Mouse (Mus musculus): Measurements from ENCODE around the gene 5730455P16Rik. TPM values are rescaled to one million over a fixed set of nuclear protein-coding genes. Genes with fewer than 3 reads are reported as not detected.

The 5730455P16Rik gene
- polyA plus RNA-seq (2015; fragmentation: Nextera tagmentation; extraction: Ambion mirVana), result 22.9 and 24.2 TPM in 2 replicates

DNA sequence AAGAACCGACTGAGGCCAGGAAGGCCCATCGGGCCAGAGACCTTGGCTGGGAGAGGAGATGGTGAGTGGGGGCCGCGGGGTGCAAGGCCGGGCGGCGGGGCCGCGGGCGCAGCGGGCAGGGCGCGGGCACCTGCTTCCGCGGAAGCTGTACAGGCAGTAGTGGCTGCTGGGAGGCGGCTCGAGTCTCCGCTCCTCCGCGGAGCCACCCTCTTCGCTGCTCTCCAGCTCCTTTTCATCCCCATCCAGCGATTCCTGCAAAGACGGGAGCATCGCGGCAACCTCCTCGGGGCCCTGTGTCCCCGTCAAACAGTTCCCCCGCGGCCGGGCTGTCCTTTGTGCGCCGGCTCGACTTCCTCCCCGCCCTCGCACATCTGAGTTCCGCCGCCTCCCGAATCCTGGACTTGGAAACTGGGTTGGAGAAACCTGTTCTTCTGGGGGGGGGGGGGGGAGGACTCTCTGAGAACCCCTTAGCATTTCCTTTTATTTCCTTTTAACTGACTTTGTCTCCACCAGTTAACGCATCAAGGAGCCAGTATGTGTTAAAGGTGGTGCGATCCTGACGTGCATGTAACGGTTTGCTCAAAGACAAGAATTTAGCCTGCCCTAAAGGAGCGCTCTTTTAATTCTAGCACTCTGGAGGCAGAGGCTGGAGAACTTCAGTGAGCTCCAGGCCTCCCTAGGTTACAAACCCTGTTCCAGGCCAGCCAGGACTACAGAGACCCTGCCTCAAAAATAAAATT is at the start of gene 5730455P16Rik:
TSS of gene 5730455P16Rik (minus strand) at position 323 of the 740 bp plus-strand sequence.

DNA sequence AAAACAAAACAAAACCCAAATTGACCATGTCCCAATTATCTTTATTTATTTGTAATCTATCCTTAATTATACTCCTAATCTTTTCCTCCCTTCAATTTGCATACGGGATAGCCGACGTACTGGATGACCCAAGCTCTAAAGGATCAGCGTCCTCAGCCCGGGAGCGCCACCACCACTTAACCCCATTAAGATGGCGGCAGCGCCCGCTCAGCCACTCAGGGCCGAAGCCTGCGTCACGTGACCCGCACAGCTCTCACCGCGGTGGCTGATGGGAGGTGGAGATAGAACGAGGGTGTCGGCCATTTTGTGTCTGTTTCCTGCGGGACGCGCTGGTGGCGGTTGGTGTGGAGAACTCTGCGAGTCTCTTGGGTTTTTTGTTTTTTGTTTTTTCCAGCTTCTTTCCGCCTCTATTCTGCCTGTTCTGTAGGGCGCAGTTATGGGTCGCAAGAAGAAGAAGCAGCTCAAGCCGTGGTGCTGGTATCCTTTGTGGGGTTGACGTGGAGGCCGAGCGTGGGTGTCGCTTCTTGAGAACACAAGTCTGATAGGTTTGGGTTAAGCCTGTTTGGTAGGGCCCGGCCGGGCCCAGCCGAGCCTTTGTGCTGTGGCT is 5.3 kb upstream of the 5730455P16Rik start, which contains the start of gene Zfp207:
TSS of gene Zfp207 (plus strand) at position 261 of the 607 bp plus-strand sequence.

Other genes starting within 250 kb of the 5730455P16Rik start
- gene Tefm, start 235.9 kb downstream of the 5730455P16Rik start, polyA plus RNA-seq (2015; fragmentation: Nextera tagmentation; extraction: Ambion mirVana), result 41.1 and 45.3 TPM in 2 replicates
- 3.2 and 3.3 TPM in 2 replicates for gene Adap2, start 223.9 kb downstream of the 5730455P16Rik start, polyA plus RNA-seq (2015; fragmentation: Nextera tagmentation; extraction: Ambion mirVana)
- gene Rnf135, start 194.2 kb downstream of the 5730455P16Rik start, polyA plus RNA-seq (2015; fragmentation: Nextera tagmentation; extraction: Ambion mirVana), result 5.8 and 6.5 TPM in 2 replicates
- 39.6 and 41.7 TPM in 2 replicates for gene Rhot1, start 169.0 kb downstream of the 5730455P16Rik start, polyA plus RNA-seq (2015; fragmentation: Nextera tagmentation; extraction: Ambion mirVana)
- 2.6 and 2.7 TPM in 2 replicates for gene Rhbdl3, start 77.1 kb downstream of the 5730455P16Rik start, polyA plus RNA-seq (2015; fragmentation: Nextera tagmentation; extraction: Ambion mirVana)
- 98.9 and 101 TPM in 2 replicates for gene Zfp207, start 5.2 kb upstream of the 5730455P16Rik start, polyA plus RNA-seq (2015; fragmentation: Nextera tagmentation; extraction: Ambion mirVana)
- 229 and 236 TPM in 2 replicates for gene Psmd11, start 50.6 kb upstream of the 5730455P16Rik start, polyA plus RNA-seq (2015; fragmentation: Nextera tagmentation; extraction: Ambion mirVana)
- gene Cdk5r1, start 99.0 kb upstream of the 5730455P16Rik start, polyA plus RNA-seq (2015; fragmentation: Nextera tagmentation; extraction: Ambion mirVana), result 4.5 and 4.6 TPM in 2 replicates